Mouse (Mus musculus) left cerebral cortex, adult 2 months (tissue): ENCODE measurements around the gene Ajuba. TPM values are rescaled to one million over a fixed set of nuclear protein-coding genes. Genes with fewer than 3 reads are reported as not detected.

ENCODE experiments used
- DNase-seq, 2 experiments: peaks; one replicate each; pipeline ENCODE4 v3.0.0; 2021 to 2022; ENCODE audit warnings: low spot score in 2 of 2, mixed read lengths in 1 of 2; ENCODE audit errors: extremely low spot score in 1 of 2
- H3K27ac ChIP-seq: fragments of 200-600 bp; 2 replicates; pipeline ENCODE4 v1.8.1; 2022
- H3K4me3 ChIP-seq: fragments of 200-600 bp; 2 replicates; pipeline ENCODE4 v1.8.1; 2022
- CTCF ChIP-seq: fragments of 200-600 bp; IDR thresholded peaks from 2 replicates; pipeline ENCODE4 v1.8.1; 2022; ENCODE audit warnings: antibody characterized with exemption, mild to moderate bottlenecking, moderate library complexity
- intact Hi-C: fragments of 180-260 bp; cut with DNase I; formaldehyde crosslinking; loops from one replicate; pipeline ENCODE4 v1.15.1; 2025
- total RNA-seq, 2 experiments: library from RNA; stranded (reverse); gene quantifications; 2 replicates each; pipeline ENCODE4 v1.2.3; 2021

Ajuba gene
- total RNA-seq, 2 experiments from 2014 or later, result 1.3 to 2.8 TPM

- intact Hi-C loops, result no loop called here
- Histone ChIP-seq H3K4me3 (no peak overlapping the region), H3K27ac (no peak overlapping the region)
- no peak for DNase-seq
- TF ChIP-seq CTCF, result no peak
These were observed 29.9 kb upstream of the Ajuba start for GRCm38 (mm10) chr14:54607226-54607625.

GRCm38 (mm10) chr14:54605752-54606321 is 28.5 kb upstream of the Ajuba start, which contains the start of gene 4931414P19Rik:
TSS of gene 4931414P19Rik (minus strand) at chr14:54605993.
- peak; percentile 73 to 77 for DNase-seq
- Histone ChIP-seq H3K4me3 (peak within 1 kb of the TSS; percentile 48), H3K27ac (peak within 1 kb of the TSS; percentile 89)
- intact Hi-C loops, result no loop called here
- no peak for TF ChIP-seq CTCF

- TF ChIP-seq CTCF, result no peak
- Histone ChIP-seq H3K27ac (peak overlapping the region; percentile 98), H3K4me3 (peak overlapping the region; percentile 86)
- no peak for DNase-seq
- intact Hi-C loops, result no loop called here
These were observed 26.3 kb upstream of the Ajuba start for GRCm38 (mm10) chr14:54603686-54604085.

- H3K4me3 ChIP-seq, result peak overlapping the region; percentile 86
- TF ChIP-seq CTCF, result no peak
- intact Hi-C loops, result no loop called here
- peak overlapping the region; percentile 98 for H3K27ac ChIP-seq
- DNase-seq, result peak; percentile 95
These were observed 25.8 kb upstream of the Ajuba start for GRCm38 (mm10) chr14:54603038-54603654.

- intact Hi-C loops, result no loop called here
- Histone ChIP-seq H3K27ac (peak overlapping the region; percentile 98), H3K4me3 (peak overlapping the region; percentile 86)
- TF ChIP-seq CTCF, result no peak
- DNase-seq, result no peak
These were observed 25.3 kb upstream of the Ajuba start for GRCm38 (mm10) chr14:54602613-54603012.

GRCm38 (mm10) chr14:54601601-54602000 is 24.2 kb upstream of the Ajuba start:
- intact Hi-C loops, result no loop called here
- Histone ChIP-seq H3K27ac (no peak overlapping the region), H3K4me3 (no peak overlapping the region)
- no peak for TF ChIP-seq CTCF
- DNase-seq, result no peak

- no peak for DNase-seq
These were observed 19.7 kb upstream of the Ajuba start for GRCm38 (mm10) chr14:54597084-54597483.

GRCm38 (mm10) chr14:54594631-54595414 is 17.5 kb upstream of the Ajuba start:
- Histone ChIP-seq H3K4me3 (peak overlapping the region; percentile 40), H3K27ac (peak overlapping the region; percentile 88)
- no peak for DNase-seq
- intact Hi-C loops, result no loop called here
- no peak; the same call in 1 of the 2 replicates for TF ChIP-seq CTCF

More at GRCm38 (mm10) chr14:54597084-54597483, 19.7 kb upstream of the Ajuba start:
- no peak overlapping the region for H3K27ac ChIP-seq
- no peak overlapping the region for H3K4me3 ChIP-seq
- TF ChIP-seq CTCF, result peak; percentile 48
- intact Hi-C loops, result no loop called here

- TF ChIP-seq CTCF, result peak; percentile 33
- Histone ChIP-seq H3K27ac (peak overlapping the region; percentile 88), H3K4me3 (no peak overlapping the region)
- intact Hi-C loops, result no loop called here
- no peak for DNase-seq
These were observed 16.7 kb upstream of the Ajuba start for GRCm38 (mm10) chr14:54594055-54594454.

GRCm38 (mm10) chr14:54592319-54592934 is 15.1 kb upstream of the Ajuba start:
- Histone ChIP-seq H3K27ac (peak overlapping the region; percentile 80), H3K4me3 (no peak overlapping the region; the same call in 1 of the 2 replicates)
- TF ChIP-seq CTCF, result no peak
- no peak for DNase-seq
- intact Hi-C loops, result loop anchor here (2.0 kb wide), 1 partner anchor 18 kb away; no protein-coding TSS in a partner anchor

GRCm38 (mm10) chr14:54591056-54591455 is 13.7 kb upstream of the Ajuba start:
- no peak for DNase-seq
- intact Hi-C loops, result no loop called here
- TF ChIP-seq CTCF, result no peak
- H3K27ac ChIP-seq, result no peak overlapping the region
- no peak overlapping the region for H3K4me3 ChIP-seq
